Mouse (Mus musculus) brain, embryonic 14.5 days (tissue): ENCODE measurements around the gene Zfp367.

Source experiments
- CTCF ChIP-seq: fragments of 200-500 bp; IDR thresholded peaks from 2 replicates; pipeline ENCODE4 v1.5.1; 2012; ENCODE audit warnings: inconsistent platforms, mild to moderate bottlenecking, moderate library complexity, borderline replicate concordance; ENCODE audit not compliant: insufficient read depth, insufficient read length; ENCODE audit errors: extremely low read depth
- POLR2A ChIP-seq: fragments of 200-500 bp; IDR thresholded peaks from 2 replicates; pipeline ENCODE4 v1.6.1; 2012; ENCODE audit warnings: mild to moderate bottlenecking, inconsistent platforms, borderline replicate concordance; ENCODE audit not compliant: poor library complexity, insufficient read depth, insufficient read length, severe bottlenecking; ENCODE audit errors: extremely low read depth

DNA sequence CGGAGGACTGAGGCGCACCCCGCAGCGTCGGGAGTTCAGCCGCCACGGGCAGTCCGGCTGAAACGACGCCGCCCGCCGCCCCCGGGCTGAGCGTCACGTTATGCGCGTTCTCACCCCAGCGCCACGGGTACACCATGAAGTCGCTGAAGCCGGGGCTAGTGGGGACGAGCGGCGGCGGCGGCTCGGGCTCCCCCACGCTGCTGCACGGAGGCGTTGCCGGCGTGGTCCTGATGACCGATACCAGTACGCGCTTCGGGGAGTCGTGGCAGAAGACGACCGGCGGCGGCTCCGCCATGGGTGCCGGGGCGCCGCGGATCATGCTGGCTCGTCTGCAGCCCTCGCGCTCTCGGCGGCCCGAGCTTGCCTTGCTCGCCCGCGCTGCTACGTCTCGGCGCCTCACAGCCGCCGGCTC is 325 bp downstream of the Zfp367 start:
- TF ChIP-seq POLR2A, result no peak
- no peak for TF ChIP-seq CTCF
